Mouse (Mus musculus) ovary, adult 18-20 months (tissue): Measurements from ENCODE around the gene Cxadr.
"Not testable (repeated sequence)": the region's sequence is repeated elsewhere in the genome, so short reads cannot be mapped to it uniquely, and the experiment has no call there.

Experiments used
- DNase-seq: peaks from one replicate; pipeline ENCODE4 v3.0.0; 2022; ENCODE audit warnings: low spot score, mixed read lengths

The Cxadr gene

DNA sequence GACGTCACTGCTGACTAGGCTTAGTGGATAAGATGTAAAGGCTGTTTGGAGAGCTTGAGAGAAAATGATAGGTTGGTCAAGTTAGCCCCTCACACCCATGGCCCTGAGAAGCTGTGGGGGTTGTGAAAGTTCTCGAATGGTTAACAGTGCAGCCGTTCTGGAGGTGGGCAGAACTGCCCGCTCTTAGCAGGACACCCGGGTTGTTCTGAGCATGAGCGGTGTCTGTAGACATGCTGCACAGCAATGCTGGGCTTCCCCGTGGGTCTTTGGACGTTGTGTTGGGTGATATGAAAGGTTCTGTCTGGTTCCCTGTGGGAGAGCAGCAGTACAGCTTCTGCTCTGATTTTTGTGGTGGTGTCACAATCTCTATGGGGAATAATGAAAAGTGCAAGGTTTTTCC lies 5.3 kb downstream of the Cxadr start:
- DNase-seq, result no peak

DNA sequence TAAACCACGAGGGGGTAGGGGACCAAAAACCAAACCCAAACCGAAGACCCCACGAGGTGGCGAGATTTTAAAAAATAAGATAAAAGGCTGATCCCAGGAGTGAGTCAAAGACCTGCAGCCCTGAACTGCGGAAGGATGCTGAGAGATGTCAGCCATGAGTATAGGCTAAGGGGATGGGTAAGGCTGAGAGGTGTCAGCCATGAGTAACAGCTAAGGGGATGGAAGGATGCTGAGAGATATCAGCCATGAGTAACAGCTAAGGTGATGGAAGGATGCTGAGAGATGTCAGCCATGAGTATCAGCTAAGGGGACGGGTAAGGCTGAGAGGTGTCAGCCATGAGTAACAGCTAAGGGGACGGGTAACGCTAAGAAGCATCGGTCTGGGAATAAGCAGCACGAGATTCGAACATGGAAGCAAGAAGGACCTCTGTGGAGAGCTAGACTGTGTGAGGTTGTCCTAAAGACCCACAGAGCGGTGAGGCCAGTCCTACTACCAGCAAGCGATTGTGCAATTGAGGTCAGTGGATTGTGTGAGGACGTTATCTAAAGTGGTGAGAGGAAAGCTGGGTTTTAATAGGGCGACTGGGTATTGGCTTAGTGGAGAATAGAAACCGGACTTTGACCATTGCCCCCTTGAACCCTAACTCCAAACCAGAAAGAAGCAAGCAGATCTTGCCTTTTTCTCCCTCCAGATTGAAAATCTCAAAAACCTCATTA lies 6.3 kb downstream of the Cxadr start:
- no peak for DNase-seq

DNA sequence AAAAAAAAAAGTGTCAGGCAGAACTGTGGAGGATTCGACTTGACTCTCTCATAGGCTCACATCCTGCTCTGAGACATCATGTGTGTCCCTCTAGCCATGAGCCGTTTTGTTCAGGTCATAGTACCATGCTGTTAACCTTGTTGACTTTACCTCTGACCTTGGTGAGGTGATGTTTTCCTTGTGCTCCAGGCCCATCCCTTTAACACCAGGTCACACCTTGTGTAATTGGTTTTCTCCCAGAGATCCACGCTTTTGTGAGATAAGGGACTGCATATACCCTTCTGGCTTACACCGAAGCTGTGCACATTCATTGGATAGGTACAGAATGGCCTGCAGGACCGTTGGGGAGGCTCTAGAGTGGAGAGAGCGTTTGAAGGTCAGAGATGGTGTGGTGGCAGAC lies 8.0 kb downstream of the Cxadr start:
- DNase-seq, result no peak

DNA sequence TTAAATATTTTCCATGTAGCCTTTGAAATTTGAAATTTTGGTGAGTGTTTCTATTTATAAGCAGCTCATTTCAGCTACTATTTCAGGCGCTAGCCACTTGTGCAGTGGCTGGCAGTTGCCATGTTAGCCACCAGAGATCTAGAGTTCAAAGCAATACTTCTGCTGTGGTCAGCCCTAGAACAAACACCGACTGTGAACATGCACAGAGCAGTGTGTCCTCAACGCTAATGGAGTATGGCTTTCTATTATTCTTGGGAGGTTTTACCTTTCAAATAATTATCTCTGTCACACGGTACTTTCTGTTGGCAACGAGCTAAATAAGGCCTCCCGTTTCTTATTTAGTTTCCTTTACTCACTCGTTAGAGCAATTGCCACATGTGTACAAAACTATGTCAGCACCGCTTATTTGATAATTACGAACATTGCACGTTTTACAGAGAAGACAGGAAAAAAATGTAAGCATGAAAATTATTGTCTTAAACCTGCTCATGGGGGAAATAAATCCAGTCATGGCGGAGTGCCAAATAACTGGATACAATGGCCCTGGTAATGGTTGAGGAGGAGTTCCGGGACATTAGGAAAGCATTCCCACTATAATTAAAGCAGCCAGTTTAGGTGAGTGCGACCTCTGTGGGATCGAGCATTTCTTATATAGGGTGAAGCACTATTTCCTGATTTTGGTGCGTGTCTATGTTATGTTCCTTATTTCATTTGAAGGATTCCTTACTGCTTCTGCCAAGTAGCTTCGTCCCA lies 12.0 kb downstream of the Cxadr start:
- DNase-seq, result no peak

DNA sequence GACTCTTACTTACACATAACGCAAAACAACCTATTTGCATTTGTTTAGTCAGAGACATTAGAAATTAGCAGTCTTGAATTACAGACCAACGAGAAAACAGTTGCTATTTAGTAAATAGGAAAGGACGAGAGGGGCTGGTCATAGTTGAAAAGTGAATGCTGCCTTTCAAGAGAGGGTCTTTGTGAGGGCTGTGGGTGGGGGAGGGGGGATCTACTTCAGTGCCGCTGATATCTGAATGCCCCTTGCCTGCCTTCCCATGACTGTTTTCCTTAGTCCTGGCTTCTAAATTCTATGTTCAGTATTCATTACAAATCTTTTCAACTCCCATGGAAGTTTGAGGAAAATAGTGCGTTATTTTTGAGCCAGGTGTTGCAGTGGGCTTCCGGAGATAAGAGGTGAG lies 12.7 kb downstream of the Cxadr start:
- no peak for DNase-seq

DNA sequence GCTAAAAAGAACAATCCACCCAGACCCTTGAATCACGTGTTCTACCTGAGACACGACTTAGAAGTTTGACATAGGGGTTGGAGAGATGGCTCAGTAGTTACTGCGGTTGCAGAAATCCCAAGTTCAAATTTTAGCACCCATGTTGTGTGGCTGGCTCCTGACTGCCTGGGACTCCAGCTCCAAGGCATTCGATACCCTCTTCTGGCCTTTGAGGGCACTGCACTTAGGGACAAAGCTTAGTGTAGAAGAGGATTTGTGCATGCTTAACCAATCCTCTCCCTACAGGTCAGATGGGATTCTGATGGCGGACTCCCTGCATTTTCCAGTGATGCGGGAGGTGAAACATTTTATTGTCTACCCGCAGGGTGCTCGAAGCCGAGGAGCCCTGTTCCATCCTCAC lies 15.6 kb downstream of the Cxadr start:
- no peak for DNase-seq

DNA sequence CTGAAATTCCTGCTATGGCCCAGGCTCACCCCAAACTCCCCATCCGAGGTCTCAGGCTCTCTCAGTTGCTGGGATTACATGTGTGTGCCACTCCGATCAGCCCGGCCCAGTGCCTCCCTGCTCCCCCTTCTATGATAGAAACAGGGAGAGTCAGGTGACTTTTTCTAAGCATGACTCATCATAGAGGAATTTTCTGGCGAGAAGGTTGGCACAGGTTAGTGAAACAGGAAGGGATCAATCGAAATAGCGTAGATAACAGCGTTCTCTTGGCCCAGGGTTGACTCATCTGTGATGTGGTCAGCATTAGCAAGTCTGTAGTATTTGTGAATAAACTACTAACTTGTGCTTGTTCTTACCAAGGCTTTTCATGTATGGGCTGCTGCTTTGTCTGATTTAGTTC lies 16.7 kb downstream of the Cxadr start:
- DNase-seq, result no peak

DNA sequence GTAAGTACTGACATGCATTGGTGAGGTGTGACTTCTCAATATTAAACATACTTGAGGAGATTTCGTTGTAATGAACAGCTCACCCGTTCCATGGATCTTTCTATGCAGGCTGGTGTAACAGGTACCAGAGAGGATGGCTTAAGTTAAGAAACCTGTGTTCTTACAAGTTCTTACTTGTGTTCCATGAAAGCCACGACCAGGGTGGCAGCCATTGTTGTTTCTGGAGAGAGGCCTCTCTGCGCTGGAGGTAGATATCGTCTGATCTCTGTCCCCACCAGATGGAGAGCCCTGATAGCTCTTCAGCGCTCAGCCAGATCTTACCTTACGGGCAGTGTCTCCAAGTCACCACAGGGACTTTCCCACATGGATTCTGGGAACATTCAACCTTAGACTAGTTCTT lies 18.4 kb downstream of the Cxadr start:
- no peak for DNase-seq

DNA sequence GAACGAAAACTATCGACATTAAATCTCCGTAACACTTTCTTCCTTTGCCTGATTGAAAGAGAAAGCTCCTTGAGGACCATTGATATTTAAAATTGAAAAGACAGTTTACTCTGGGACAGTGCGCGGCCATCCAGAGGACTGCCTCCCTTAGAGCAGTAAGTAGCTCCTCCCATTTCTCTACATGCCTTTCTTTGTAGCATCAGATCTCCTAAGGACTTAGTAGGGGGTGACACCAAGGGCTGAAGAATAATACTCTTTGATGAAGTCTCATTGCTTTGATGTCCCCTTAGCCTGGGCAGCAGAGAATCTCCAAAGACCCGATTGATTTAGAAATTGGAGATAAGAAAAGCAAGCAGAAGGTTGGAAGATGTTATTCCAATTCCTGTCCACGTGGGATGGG lies 20.3 kb downstream of the Cxadr start:
- no peak for DNase-seq

DNA sequence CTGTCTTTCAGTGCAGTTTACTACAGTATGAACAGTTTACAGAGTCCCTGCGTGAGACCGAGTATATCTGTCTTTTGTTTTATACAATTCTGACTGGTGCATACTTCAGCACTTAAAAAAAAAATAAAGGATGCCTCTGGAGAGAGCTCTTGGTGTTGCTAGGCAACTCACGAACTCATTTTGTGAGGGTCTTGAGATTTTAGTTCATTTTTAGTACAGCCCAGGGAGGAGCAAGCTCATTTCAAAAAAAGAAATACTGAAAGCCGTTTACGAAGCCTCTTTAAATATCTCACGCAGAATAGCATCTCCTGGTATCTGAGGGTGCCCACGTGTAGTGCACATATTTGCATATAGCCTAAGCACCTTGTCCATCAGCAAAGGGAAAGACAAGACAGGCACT lies 20.9 kb downstream of the Cxadr start:
- no peak for DNase-seq

DNA sequence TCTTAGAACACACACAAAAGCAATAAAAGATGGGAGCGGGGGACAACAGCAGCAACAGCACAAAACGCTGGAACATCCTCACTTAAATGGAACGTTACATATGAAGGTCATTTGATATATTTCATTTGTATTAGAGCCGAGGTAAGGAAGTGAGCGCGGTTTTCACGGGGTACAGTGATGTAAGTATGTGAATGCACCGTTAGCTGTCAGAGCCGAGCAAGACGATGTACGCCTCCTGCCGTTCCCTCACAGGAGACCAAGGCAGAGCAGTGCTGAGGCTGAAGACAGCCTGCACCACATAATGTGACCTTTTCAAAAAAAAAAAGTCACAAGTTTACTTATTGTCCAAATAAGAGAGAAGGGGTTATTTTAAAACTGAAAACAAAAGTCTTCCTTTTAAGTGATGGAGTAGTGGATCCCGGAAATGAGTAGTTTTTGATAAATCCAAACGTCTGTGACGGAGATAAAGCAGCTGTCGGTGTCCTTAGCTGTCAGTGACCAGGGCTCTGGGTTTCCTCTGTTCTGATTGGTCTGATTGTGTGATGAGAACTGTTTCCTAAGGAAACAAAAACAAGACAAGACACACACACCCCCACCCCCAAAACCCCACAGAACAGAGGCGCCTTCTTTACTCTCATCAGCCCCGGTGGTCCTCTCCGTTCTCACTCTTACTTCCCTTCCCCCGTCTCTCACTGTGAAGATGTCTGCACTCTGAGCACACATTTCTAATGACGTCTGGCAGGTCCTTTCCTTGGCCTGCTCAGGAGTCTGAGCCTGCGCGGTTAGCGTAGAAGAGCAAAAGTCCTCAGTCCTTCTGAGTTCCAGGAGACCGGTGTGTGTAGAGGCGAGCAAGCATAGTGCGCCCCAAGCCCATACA lies 24.9 kb downstream of the Cxadr start:
- DNase-seq, result no peak

DNA sequence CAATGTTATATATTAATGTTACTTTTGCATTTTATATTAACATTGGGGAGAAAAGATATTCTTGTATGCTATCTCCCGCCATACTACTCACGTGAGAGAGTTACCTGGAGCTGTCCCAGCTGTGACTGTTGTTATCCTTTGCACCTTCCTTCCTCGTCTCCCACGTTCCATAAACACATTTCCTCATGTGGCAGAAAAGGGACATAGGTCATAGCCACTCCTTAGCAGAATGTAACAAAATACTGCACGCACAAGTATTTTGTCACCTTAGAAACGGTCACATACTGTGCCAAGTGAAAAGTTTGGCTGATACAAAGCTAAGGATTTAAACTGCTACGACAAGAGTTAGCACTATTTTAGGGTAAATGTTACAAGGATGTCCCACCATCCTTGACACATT lies 26.3 kb downstream of the Cxadr start:
- DNase-seq, result no peak

DNA sequence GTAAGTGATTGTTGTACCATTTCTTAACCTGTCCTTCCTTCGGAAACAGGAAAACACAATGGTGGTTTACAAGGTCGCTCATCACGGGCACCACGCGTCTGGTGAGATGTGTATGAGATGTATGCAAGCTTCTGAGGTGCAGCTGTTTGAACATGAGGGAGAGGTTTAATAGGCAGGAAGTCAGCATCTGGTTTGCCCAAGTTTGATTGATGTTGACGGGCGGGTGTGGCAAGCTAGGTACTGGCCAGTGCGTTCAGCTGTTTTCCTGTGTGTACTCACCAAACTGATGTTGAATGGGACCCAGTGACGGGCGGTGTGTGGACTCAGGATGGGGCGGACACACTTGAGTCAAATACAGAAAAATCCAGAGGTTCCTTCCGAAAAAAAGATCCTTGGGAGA lies 26.7 kb downstream of the Cxadr start:
- DNase-seq, result no peak

DNA sequence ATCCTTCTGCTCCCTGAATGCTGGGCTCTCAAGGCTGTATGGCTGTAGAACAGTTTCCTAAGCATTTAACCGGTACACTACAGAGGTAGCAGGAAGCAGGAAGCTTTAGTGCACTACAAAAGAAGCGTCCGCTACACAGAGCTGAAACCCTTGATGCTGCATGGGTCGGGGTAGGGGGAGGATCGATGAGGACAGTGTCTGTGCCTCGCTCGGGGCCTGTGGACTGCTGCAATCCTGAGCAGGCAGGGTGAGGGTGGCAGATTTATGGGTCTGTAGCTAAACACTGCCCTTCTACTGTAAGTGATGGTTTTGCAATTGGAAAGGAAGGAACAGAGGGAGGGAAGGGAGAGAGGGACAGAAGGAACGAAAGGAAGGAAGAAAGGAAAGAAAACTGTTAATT lies 35.9 kb downstream of the Cxadr start:
- no peak for DNase-seq

DNA sequence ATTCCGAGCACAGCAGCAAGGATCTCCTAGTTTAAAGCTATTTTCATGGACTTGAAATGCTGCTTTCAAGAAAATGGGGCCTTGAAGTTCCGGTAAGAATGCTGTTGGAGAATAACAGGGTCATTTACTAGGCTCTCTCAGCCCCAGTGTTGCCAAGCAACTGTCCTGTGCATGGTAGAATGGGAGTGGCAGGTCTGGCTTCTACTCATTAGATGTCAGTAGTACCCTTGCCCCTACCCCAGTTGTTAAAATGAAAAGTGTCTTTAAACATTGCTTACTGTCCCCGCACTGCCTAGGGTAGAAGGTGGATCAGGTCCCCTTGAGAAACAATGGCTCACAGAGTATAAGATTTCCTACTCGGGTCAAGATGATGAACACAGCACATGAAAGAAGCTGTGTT lies 40.1 kb downstream of the Cxadr start:
- DNase-seq, result no peak

DNA sequence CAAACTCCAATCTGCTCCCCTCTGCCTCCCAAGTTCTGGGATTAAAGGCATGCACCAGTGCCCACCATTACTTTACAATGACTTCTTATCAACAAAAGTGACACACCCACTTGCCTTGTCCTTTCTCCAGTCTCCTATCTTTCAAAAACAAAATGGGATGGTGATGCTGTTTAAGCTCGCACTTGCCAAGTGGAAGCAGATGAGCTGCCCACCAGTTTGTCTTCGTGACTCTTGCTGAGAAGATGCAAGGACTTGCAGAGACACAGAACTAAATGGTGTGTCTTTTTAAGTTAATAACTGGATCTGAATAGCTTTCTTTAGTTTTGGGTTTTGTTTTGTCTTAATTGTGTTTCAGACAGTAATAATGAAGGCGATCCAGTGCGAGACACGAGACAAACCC lies 41.5 kb downstream of the Cxadr start:
- DNase-seq, result no peak

DNA sequence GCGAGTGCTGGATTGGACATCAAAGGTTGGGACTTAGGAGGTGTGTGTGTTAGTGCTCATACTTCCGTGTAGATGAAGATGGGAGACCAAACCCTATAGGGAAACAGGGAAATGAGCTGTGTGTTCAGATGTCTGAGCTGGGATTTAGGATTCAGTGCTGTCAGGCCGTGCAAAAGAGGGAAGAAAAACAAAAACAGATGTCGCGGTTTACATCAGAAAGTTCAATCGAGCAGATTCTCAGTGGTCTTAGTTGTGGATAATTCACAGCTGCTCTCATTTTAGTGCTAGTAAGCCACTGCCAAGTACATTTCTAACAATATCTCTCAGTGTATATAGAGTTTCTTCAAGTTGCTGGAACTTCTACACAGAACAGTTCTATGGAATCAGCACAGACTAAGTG lies 42.5 kb downstream of the Cxadr start:
- DNase-seq, result no peak

DNA sequence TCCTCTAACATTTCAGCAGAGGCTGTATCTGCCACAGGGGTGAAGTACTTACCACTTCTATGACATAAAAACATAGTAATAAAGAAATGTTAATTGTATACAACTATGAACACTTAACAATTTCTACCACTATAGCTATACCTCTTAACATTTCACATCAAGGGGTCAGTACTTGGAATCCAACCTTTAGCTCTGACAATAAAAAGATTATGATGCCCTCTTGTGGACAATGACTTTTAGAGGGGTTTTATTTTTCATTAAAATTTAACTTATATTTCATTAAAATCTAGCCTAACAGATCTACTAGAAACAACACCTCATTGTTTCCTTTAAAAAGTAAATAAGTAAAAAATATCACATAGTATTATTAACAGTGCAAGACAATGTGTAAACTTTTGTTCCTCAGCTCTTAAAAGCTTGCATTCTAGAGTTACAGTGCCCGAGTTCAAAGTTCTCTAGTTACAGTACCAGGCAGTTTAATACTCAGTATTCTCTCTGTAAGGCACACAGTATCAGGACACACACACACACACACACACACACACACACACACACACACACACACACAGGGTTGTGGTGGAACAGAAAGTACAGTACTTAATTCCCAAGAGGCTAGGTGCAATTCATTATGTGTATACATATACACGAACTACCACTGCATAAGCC lies 45.5 kb downstream of the Cxadr start:
- DNase-seq, result no peak

DNA sequence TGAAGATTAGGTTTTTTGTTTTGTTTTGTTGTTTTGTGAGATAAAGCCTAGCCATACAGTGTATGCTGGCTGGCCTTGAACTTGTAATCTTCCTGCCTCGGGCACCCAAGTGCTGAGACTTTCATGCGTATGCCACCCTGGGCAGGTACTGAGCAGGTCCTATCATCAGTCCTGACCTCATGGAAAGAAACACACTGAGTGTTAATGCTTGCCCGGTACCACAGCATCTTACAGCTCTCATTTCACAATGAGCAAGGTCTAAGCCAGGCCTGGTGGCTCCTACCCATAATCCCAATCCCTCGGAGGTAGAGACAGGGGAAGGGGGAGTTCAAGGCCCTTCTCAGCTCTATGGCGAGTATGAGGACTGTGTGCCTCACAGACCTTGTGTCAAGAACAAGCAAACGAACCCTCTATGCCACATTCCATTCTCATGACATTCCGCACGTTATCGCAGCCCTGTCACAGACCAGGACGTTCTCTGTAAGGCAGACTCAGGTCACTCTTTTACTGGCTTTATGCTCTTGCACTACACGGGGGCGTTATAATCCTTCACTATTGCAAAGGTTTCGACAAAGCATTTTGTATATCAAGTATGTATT lies 46.1 kb downstream of the Cxadr start:
- no peak for DNase-seq

DNA sequence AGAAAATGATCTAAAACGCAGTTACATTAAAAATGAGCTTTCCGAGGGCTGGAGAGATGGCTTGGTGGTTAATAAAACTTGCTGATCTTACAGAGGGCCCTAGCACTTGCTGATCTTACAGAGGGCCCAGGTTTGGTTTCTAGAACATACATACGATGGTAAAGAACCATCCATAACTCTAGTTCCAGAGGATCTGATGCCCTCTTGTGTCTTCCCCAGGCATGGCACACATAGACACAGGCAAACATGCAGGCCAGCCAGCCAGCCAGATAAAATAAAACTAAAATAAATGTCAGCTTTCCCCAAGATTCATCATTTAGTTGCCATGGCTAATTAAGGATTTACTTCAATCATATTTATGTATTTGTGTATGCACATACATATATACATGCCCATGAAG lies 56.5 kb downstream of the Cxadr start:
- DNase-seq, result no peak

DNA sequence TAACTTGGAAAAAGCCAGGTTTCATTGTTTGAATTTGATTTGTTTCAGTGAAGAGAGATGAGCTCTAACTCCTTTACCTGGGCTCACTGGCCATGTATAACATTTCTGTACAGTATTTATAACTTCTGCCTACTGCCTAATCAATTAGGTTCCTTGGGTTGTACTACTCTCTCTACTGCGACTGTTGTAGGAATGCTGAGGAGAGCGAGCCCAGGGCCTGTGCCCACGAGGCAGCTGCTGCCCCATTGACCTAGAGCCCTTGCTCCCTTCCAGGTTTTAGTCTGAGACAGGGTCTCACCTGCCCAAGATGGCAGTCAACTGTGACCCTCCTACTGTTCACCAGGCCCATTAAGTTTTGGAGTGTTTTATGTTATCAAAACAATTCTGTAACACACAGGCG lies 60.2 kb downstream of the Cxadr start:
- no peak for DNase-seq

DNA sequence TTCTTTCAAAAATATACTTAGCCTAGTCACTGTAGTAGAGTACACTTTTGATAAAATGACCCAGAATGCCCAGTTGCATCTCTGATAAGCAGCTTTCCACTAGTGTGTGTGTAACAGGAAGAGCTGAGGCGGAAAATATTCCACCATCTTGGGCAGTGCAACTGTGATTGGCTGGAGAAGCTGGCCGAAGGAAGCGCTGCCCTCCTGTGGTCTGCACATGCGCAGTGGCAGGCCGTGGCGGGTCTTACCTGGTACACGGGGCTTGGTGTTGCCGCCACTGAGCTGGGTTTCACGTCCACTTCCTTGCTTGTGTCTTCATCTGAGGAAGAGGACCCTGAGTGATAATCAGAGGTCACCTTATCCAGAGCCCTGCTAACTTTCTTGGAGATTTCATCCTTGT lies 63.3 kb downstream of the Cxadr start:
- not testable (repeated sequence) for DNase-seq
